10 mouse cellular contexts compared by ENCODE assay signal in genomic region chr13:69481026-69481425, GRCm38 (mm10). TPM values are rescaled to one million over a fixed set of nuclear protein-coding genes. Genes with fewer than 3 reads are reported as not detected.
A peak's percentile ranks its signal among the peaks of the same experiment; 100 is the strongest.
DNase-seq lines count a peak whose midpoint lies in the region; ATAC-seq and TF ChIP-seq lines count a peak whose summit lies in the region.
"Had no signal": no experiment of that assay in that cellular context is flagged by ENCODE, and none has a peak within 500 bp of the region (broad histone marks: within the 10 kb centered on the region; RNA-seq: fewer than 3 reads in every experiment).

No protein-coding gene starts in this region.

- H3K4me1 ChIP-seq in limb, embryonic 11.5 days (ENCODE audit: control insufficient read depth, insufficient read depth, low read length) = peaks cover 12% of the 10 kb centered on the region
- peaks cover 20% of the 10 kb centered on the region for H3K4me1 ChIP-seq in limb, embryonic 10.5 days
- peaks cover 16% of the 10 kb centered on the region for H3K4me1 ChIP-seq in embryonic facial prominence, embryonic 10.5 days
- peaks cover 13% of the 10 kb centered on the region for H3K4me1 ChIP-seq in heart, embryonic 16.5 days (ENCODE audit: control insufficient read depth, insufficient read depth, low read length)
- H3K4me1 ChIP-seq in lung, embryonic 16.5 days (replicated peaks; ENCODE audit: control insufficient read depth, insufficient read depth, low read length) = peaks cover 16% of the 10 kb centered on the region
- H3K4me1 ChIP-seq in thymus, adult 2 months (replicated peaks; ENCODE audit: control insufficient read depth, insufficient read depth, low read length) = no peaks in the 10 kb centered on the region

- no peak overlapping the region for H3K9ac ChIP-seq in limb, embryonic 11.5 days (ENCODE audit: low read length)
- H3K9ac ChIP-seq in heart, embryonic 16.5 days (ENCODE audit: low read length) = peak overlapping the region; percentile 48; the same call in 1 of the 2 replicates
- no peak overlapping the region for H3K9ac ChIP-seq in lung, embryonic 16.5 days (ENCODE audit: low read length)
- H3K9ac ChIP-seq: liver, embryonic 14.5 days had no signal

- no peak for TF ChIP-seq POLR2A in thymus, adult 2 months (IDR thresholded peaks at IDR 0.05; ENCODE audit: control insufficient read depth, extremely low read depth, insufficient read depth, low read length, poor library complexity)

- DNase-seq in limb, embryonic 11.5 days (ENCODE audit: low spot score) = no peak
- DNase-seq in limb, embryonic 10.5 days (ENCODE audit: low spot score) = no peak
- no peak for DNase-seq in embryonic facial prominence, embryonic 10.5 days (ENCODE audit: low spot score)
- no peak for DNase-seq in thymus, adult 2 months
- no peak for DNase-seq in adrenal gland, postnatal 14 days

- no peak for TF ChIP-seq CTCF in thymus, adult 2 months (IDR thresholded peaks at IDR 0.05; ENCODE audit: borderline replicate concordance, control insufficient read depth, extremely low read depth, insufficient read depth, low read length, poor library complexity)

- 9% methylated on average over 8 of the region's 8 CpGs for WGBS in limb, embryonic 11.5 days
- WGBS in limb, embryonic 10.5 days = 6% methylated on average over 8 of the region's 8 CpGs
- 6% methylated on average over 8 of the region's 8 CpGs for WGBS in embryonic facial prominence, embryonic 10.5 days
- 12% methylated on average over 8 of the region's 8 CpGs for WGBS in heart, embryonic 16.5 days
- WGBS in lung, embryonic 16.5 days = 6% methylated on average over 8 of the region's 8 CpGs
- 23% methylated on average over 8 of the region's 8 CpGs for WGBS in thymus, adult 2 months

- no peak for ATAC-seq in limb, embryonic 11.5 days (ENCODE audit: insufficient number of reproducible peaks, low FRiP score, low TSS enrichment, low read depth)
- peak; percentile 64 for ATAC-seq in heart, embryonic 16.5 days (replicated peaks; ENCODE audit: extremely low read depth, insufficient read depth, low FRiP score)
- 0 out of 2 replicates have a peak, but pooled peaks have one; percentile 20 for ATAC-seq in lung, embryonic 16.5 days (ENCODE audit: low read depth)
- ATAC-seq in megakaryocyte, adult 5-6 weeks (ENCODE audit: poor library complexity, severe bottlenecking) = no peak

- peaks cover 29% of the 10 kb centered on the region for H3K27me3 ChIP-seq in limb, embryonic 11.5 days (ENCODE audit: control insufficient read depth, insufficient read depth, low read length)
- peaks cover 63% of the 10 kb centered on the region for H3K27me3 ChIP-seq in limb, embryonic 10.5 days (ENCODE audit: low read depth, poor library complexity, severe bottlenecking)
- peaks cover 56% of the 10 kb centered on the region for H3K27me3 ChIP-seq in embryonic facial prominence, embryonic 10.5 days (replicated peaks; ENCODE audit: low read depth, poor library complexity, severe bottlenecking)
- peaks cover 18% of the 10 kb centered on the region for H3K27me3 ChIP-seq in heart, embryonic 16.5 days (ENCODE audit: control insufficient read depth, insufficient read depth, low read length)
- H3K27me3 ChIP-seq in lung, embryonic 16.5 days (ENCODE audit: control insufficient read depth, insufficient read depth, low read depth, low read length) = peaks cover 35% of the 10 kb centered on the region
- H3K27me3 ChIP-seq in thymus, adult 2 months (ENCODE audit: control insufficient read depth, insufficient read depth, low read length) = peaks cover 9% of the 10 kb centered on the region

- H3K4me3 ChIP-seq in limb, embryonic 11.5 days (ENCODE audit: low read depth, low read length) = no peak overlapping the region
- no peak overlapping the region for H3K4me3 ChIP-seq in limb, embryonic 10.5 days
- H3K4me3 ChIP-seq in embryonic facial prominence, embryonic 10.5 days = peak overlapping the region; percentile 50; the same call in 1 of the 2 replicates
- H3K4me3 ChIP-seq in heart, embryonic 16.5 days (ENCODE audit: low read length) = 0 out of 2 replicates have a peak overlapping the region, but pooled peaks have one; percentile 1
- H3K4me3 ChIP-seq in lung, embryonic 16.5 days (ENCODE audit: low read length) = no peak overlapping the region
- H3K4me3 ChIP-seq in thymus, adult 2 months (ENCODE audit: control insufficient read depth, insufficient read depth, low read length) = no peak overlapping the region

- no peak overlapping the region for H3K27ac ChIP-seq in limb, embryonic 11.5 days (replicated peaks; ENCODE audit: low read depth, low read length)
- no peak overlapping the region for H3K27ac ChIP-seq in limb, embryonic 10.5 days
- H3K27ac ChIP-seq in embryonic facial prominence, embryonic 10.5 days (replicated peaks) = no peak overlapping the region
- peak overlapping the region; percentile 69 for H3K27ac ChIP-seq in heart, embryonic 16.5 days (ENCODE audit: low read length)
- H3K27ac ChIP-seq in lung, embryonic 16.5 days (ENCODE audit: low read length) = no peak overlapping the region
- no peak overlapping the region for H3K27ac ChIP-seq in thymus, adult 2 months (ENCODE audit: control insufficient read depth, insufficient read depth, low read length)
- H3K27ac ChIP-seq: embryonic facial prominence, embryonic 12.5 days; liver, embryonic 14.5 days had no signal

- no peaks in the 10 kb centered on the region for H3K9me3 ChIP-seq in limb, embryonic 11.5 days (ENCODE audit: control insufficient read depth, low read length)
- H3K9me3 ChIP-seq in limb, embryonic 10.5 days (replicated peaks) = no peaks in the 10 kb centered on the region
- no peaks in the 10 kb centered on the region for H3K9me3 ChIP-seq in embryonic facial prominence, embryonic 10.5 days
- no peaks in the 10 kb centered on the region for H3K9me3 ChIP-seq in heart, embryonic 16.5 days (replicated peaks; ENCODE audit: control insufficient read depth, low read length)
- no peaks in the 10 kb centered on the region for H3K9me3 ChIP-seq in lung, embryonic 16.5 days (ENCODE audit: control insufficient read depth, low read length)
- H3K9me3 ChIP-seq: embryonic facial prominence, embryonic 12.5 days had no signal

- H3K4me2 ChIP-seq in limb, embryonic 11.5 days (ENCODE audit: low read depth, severe bottlenecking) = peak overlapping the region; percentile 44; the same call in 1 of the 2 replicates
- H3K4me2 ChIP-seq in heart, embryonic 16.5 days (ENCODE audit: low read depth, low read length) = peak overlapping the region; percentile 59
- peak overlapping the region; percentile 69 for H3K4me2 ChIP-seq in lung, embryonic 16.5 days (ENCODE audit: low read depth, low read length)

- no peaks in the 10 kb centered on the region for H3K36me3 ChIP-seq in limb, embryonic 11.5 days (ENCODE audit: control insufficient read depth, insufficient read depth, low read length)
- H3K36me3 ChIP-seq in limb, embryonic 10.5 days = no peaks in the 10 kb centered on the region
- no peaks in the 10 kb centered on the region for H3K36me3 ChIP-seq in embryonic facial prominence, embryonic 10.5 days (replicated peaks)
- no peaks in the 10 kb centered on the region for H3K36me3 ChIP-seq in heart, embryonic 16.5 days (ENCODE audit: control insufficient read depth, insufficient read depth)
- no peaks in the 10 kb centered on the region for H3K36me3 ChIP-seq in lung, embryonic 16.5 days (ENCODE audit: control insufficient read depth, insufficient read depth, low read length)
- no peaks in the 10 kb centered on the region for H3K36me3 ChIP-seq in thymus, adult 2 months (ENCODE audit: control insufficient read depth, insufficient read depth, low read length)
- H3K36me3 ChIP-seq: embryonic facial prominence, embryonic 12.5 days had no signal

RNA-seq across cellular contexts. Expression of gene Nsun2, which starts 52.5 kb away (rescaled TPM):
- 149 and 159 TPM in 2 replicates for polyA plus RNA-seq in limb, embryonic 11.5 days (2014; fragmentation: Nextera tagmentation; extraction: Ambion mirVana)
- polyA plus RNA-seq in limb, embryonic 10.5 days (2016; fragmentation: Nextera tagmentation; extraction: Ambion mirVana) = 172 and 198 TPM in 2 replicates
- 166 and 173 TPM in 2 replicates for polyA plus RNA-seq in embryonic facial prominence, embryonic 10.5 days (2016; fragmentation: Nextera tagmentation; extraction: Ambion mirVana)
- 66.1 and 78.0 TPM in 2 replicates for polyA plus RNA-seq in heart, embryonic 16.5 days (2015; fragmentation: Nextera tagmentation; extraction: Ambion mirVana)
- polyA plus RNA-seq in lung, embryonic 16.5 days (2015; fragmentation: Nextera tagmentation; extraction: Ambion mirVana) = 86.6 and 89.2 TPM in 2 replicates
- 32.6 and 33.9 TPM in 2 replicates for total RNA-seq in megakaryocyte, adult 5-6 weeks (2015)
- total RNA-seq in megakaryocyte, adult 5-6 weeks (2017) = 61.7 and 76.5 TPM in 2 replicates
- 74.1 and 86.5 TPM in 2 replicates for polyA plus RNA-seq in thymus, adult 2 months (2012; rRNA removed)
- total RNA-seq in adrenal gland, postnatal 14 days (2021) = 87.3 and 89.0 TPM in 2 replicates

RNA-seq across cellular contexts. Expression of gene Tent4a, which starts 53.4 kb away (rescaled TPM):
- 8.4 and 8.5 TPM in 2 replicates for polyA plus RNA-seq in limb, embryonic 11.5 days (2014; fragmentation: Nextera tagmentation; extraction: Ambion mirVana)
- 6.0 TPM in 2 replicates for polyA plus RNA-seq in limb, embryonic 10.5 days (2016; fragmentation: Nextera tagmentation; extraction: Ambion mirVana)
- polyA plus RNA-seq in embryonic facial prominence, embryonic 10.5 days (2016; fragmentation: Nextera tagmentation; extraction: Ambion mirVana) = 5.0 TPM in 2 replicates
- 3.3 and 3.5 TPM in 2 replicates for polyA plus RNA-seq in heart, embryonic 16.5 days (2015; fragmentation: Nextera tagmentation; extraction: Ambion mirVana)
- polyA plus RNA-seq in lung, embryonic 16.5 days (2015; fragmentation: Nextera tagmentation; extraction: Ambion mirVana) = 5.0 and 5.1 TPM in 2 replicates
- 10.4 and 11.1 TPM in 2 replicates for total RNA-seq in megakaryocyte, adult 5-6 weeks (2015)
- total RNA-seq in megakaryocyte, adult 5-6 weeks (2017) = 10.2 and 13.3 TPM in 2 replicates
- polyA plus RNA-seq in thymus, adult 2 months (2012; rRNA removed) = 22.2 and 32.2 TPM in 2 replicates
- total RNA-seq in adrenal gland, postnatal 14 days (2021) = 21.1 and 21.6 TPM in 2 replicates

Comparison
In these comparisons a context has a peak if more than half of its experiments do, and no peak if none do; other contexts are left out.
1. ATAC-seq: peak in heart, embryonic 16.5 days (single experiment) and lung, embryonic 16.5 days (single experiment); none in limb, embryonic 11.5 days (single experiment) and megakaryocyte, adult 5-6 weeks (single experiment).
2. H3K4me3 ChIP-seq: peak in embryonic facial prominence, embryonic 10.5 days (single experiment) and heart, embryonic 16.5 days (single experiment); none in limb, embryonic 11.5 days (single experiment), limb, embryonic 10.5 days (single experiment), lung, embryonic 16.5 days (single experiment) and thymus, adult 2 months (single experiment).
3. Peak in every context shown above with its lines, with median percentiles within 50 percentile points of each other: H3K4me2 ChIP-seq.